Mouse (Mus musculus) liver, adult 2 months (tissue): Measurements from ENCODE around the gene Mustn1. TPM values are rescaled to one million over a fixed set of nuclear protein-coding genes. Genes with fewer than 3 reads are reported as not detected.

Experiments
- DNase-seq: peaks from one replicate; pipeline ENCODE4 v3.0.0-alpha.2; 2011; ENCODE audit warnings: low read depth, low spot score; ENCODE audit errors: extremely low read depth
- H3K27ac ChIP-seq: fragments of 200-500 bp; replicated peaks from 2 replicates; pipeline ENCODE4 v1.5.1; 2012; ENCODE audit warnings: low read depth, mild to moderate bottlenecking, control low read depth, inconsistent platforms, low read length; ENCODE audit not compliant: insufficient read depth
- H3K27me3 ChIP-seq: fragments of 200-500 bp; 2 replicates; pipeline ENCODE4 v1.6.1; 2012; ENCODE audit warnings: mild to moderate bottlenecking, moderate library complexity, low read length, inconsistent platforms; ENCODE audit not compliant: control insufficient read depth, insufficient read depth
- H3K36me3 ChIP-seq: fragments of 200-500 bp; 2 replicates; pipeline ENCODE4 v1.6.1; 2012; ENCODE audit warnings: low read length, inconsistent platforms; ENCODE audit not compliant: control insufficient read depth, insufficient read depth
- H3K4me1 ChIP-seq: fragments of 200-500 bp; 2 replicates; pipeline ENCODE4 v1.6.1; 2011; ENCODE audit warnings: low read length; ENCODE audit not compliant: control insufficient read depth, insufficient read depth
- H3K4me3 ChIP-seq: fragments of 200-500 bp; 2 replicates; pipeline ENCODE4 v1.5.1; 2011; ENCODE audit warnings: low read depth, mild to moderate bottlenecking, control low read depth, low read length, moderate library complexity; ENCODE audit not compliant: insufficient read depth
- H3K79me2 ChIP-seq: fragments of 200-500 bp; 2 replicates; pipeline ENCODE4 v1.6.1; 2012; ENCODE audit warnings: inconsistent platforms, mild to moderate bottlenecking, low read length, moderate library complexity; ENCODE audit not compliant: control insufficient read depth, insufficient read depth
- H3K9ac ChIP-seq: fragments of 200-500 bp; 2 replicates; pipeline ENCODE4 v1.6.1; 2012; ENCODE audit warnings: low read depth, mild to moderate bottlenecking, control low read depth, inconsistent platforms, low read length
- CTCF ChIP-seq: fragments of 200-500 bp; IDR thresholded peaks from 2 replicates; pipeline ENCODE4 v1.5.1; 2011; ENCODE audit warnings: low read depth, low read length, control low read depth
- POLR2A ChIP-seq: fragments of 200-500 bp; IDR thresholded peaks from 2 replicates; pipeline ENCODE4 v1.6.1; 2011; ENCODE audit warnings: low read length, control low read depth; ENCODE audit not compliant: insufficient read depth; ENCODE audit errors: extremely low read depth
- WGBS: fragments of 180-500 bp; shearing (Covaris S2); methylation state at CpG from one replicate; pipeline ENCODE4 v1.1.7; 2018; 5-methylcytosine and 5-hydroxymethylcytosine counted together
- polyA plus RNA-seq: library from polyadenylated mRNA; depleted of rRNA; stranded (reverse); fragments of >200 nt; gene quantifications from 2 replicates; pipeline ENCODE4 v1.2.3, GENCODE M21; 2012
- total RNA-seq: library from RNA; depleted of rRNA; stranded (reverse); fragments of >200 nt; gene quantifications from 2 replicates; pipeline ENCODE4 v1.2.3, GENCODE M21; 2014

Mustn1 gene
- total and polyA plus RNA-seq, 2 experiments = 1.0 to 4.1 TPM

GRCm38 (mm10) chr14:30875955-30876354 lies 3.0 kb upstream of the Mustn1 start:
- H3K79me2 ChIP-seq = no peaks in the 10 kb centered on the region
- TF ChIP-seq CTCF = no peak
- no peak for TF ChIP-seq POLR2A
- no peaks in the 10 kb centered on the region for H3K27me3 ChIP-seq
- 0 out of 2 replicates have a peak overlapping the region, but pooled peaks have one; percentile 10 for H3K9ac ChIP-seq
- H3K4me1 ChIP-seq = peaks cover 16% of the 10 kb centered on the region
- WGBS = 68% methylated on average over 9 of the region's 9 CpGs
- H3K27ac ChIP-seq = peak overlapping the region; percentile 48
- H3K36me3 ChIP-seq = no peaks in the 10 kb centered on the region
- no peak for DNase-seq
- no peak overlapping the region for H3K4me3 ChIP-seq

GRCm38 (mm10) chr14:30876451-30876850 lies 2.5 kb upstream of the Mustn1 start:
- WGBS = 84% methylated on average over 10 of the region's 10 CpGs
- no peaks in the 10 kb centered on the region for H3K79me2 ChIP-seq
- H3K27me3 ChIP-seq = no peaks in the 10 kb centered on the region
- H3K36me3 ChIP-seq = no peaks in the 10 kb centered on the region
- H3K9ac ChIP-seq = no peak overlapping the region
- peak overlapping the region; percentile 48 for H3K27ac ChIP-seq
- TF ChIP-seq CTCF (no peak), POLR2A (no peak)
- no peak overlapping the region for H3K4me3 ChIP-seq
- DNase-seq = no peak
- peaks cover 16% of the 10 kb centered on the region for H3K4me1 ChIP-seq

DNA sequence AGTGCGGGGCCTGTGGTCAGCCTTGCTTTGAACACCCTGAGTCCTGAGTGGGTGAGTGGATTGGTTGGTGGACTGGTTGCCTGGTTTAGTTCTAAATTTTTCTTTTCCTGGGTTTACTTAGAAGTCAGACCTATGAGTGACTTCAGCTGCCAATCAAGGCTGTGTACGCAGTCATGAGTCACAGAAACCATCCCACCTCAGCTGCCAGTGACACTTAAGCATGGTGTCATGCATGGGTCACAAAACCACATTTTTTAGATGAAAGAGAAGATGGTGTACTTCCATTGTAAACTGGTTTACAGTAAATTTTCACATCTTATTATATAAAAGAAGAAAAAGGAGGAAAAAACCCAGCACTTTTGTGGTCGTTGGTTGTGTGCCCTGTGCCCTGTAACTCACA lies 1.2 kb upstream of the Mustn1 start:
- TF ChIP-seq CTCF = no peak
- TF ChIP-seq POLR2A = no peak
- Histone ChIP-seq H3K36me3 (no peaks in the 10 kb centered on the region), H3K4me1 (peaks cover 16% of the 10 kb centered on the region), H3K27ac (no peak overlapping the region), H3K4me3 (no peak overlapping the region), H3K9ac (no peak overlapping the region), H3K79me2 (no peaks in the 10 kb centered on the region), H3K27me3 (no peaks in the 10 kb centered on the region)
- DNase-seq = no peak
- 93% methylated on average over 3 of the region's 3 CpGs for WGBS

DNA sequence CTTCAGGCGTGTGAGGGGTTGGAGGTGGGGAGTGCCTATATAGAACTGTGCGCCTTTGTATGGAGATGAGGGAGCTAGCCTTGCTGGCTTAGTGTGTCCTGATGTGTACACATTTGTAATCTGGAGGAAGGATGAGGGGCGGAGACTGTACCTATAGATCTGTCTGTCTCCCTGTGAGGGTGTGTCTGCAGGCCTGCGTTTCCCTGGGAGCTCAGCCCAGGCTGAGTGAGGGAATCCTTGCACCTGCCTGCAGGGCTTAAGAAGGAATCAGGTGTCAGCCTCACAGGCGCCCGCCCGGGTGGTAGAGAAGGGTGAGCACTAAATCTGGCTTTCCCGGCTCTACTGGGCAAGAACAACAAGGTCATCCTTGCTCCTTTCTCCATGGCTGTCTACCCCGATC lies 794 bp downstream of the Mustn1 start:
- no peak for DNase-seq
- H3K27ac ChIP-seq = no peak overlapping the region
- 80% methylated on average over 9 of the region's 9 CpGs for WGBS
- peaks cover 11% of the 10 kb centered on the region for H3K4me1 ChIP-seq
- H3K79me2 ChIP-seq = no peaks in the 10 kb centered on the region
- H3K4me3 ChIP-seq = peak overlapping the region; percentile 15; the same call in 1 of the 2 replicates
- no peaks in the 10 kb centered on the region for H3K36me3 ChIP-seq
- no peak overlapping the region; the same call in 1 of the 2 replicates for H3K9ac ChIP-seq
- no peak for TF ChIP-seq CTCF
- no peak for TF ChIP-seq POLR2A
- H3K27me3 ChIP-seq = no peaks in the 10 kb centered on the region

- H3K4me3 ChIP-seq = no peak overlapping the region
- DNase-seq = no peak
- H3K9ac ChIP-seq = no peak overlapping the region
- no peaks in the 10 kb centered on the region for H3K36me3 ChIP-seq
- WGBS = 77% methylated on average over 8 of the region's 8 CpGs
- no peak overlapping the region for H3K27ac ChIP-seq
- no peak for TF ChIP-seq POLR2A
- TF ChIP-seq CTCF = no peak
- H3K27me3 ChIP-seq = no peaks in the 10 kb centered on the region
- no peaks in the 10 kb centered on the region for H3K79me2 ChIP-seq
- H3K4me1 ChIP-seq = peaks cover 9% of the 10 kb centered on the region
Observed at GRCm38 (mm10) chr14:30880251-30880650, 1.3 kb downstream of the Mustn1 start.

- H3K9ac ChIP-seq = no peak overlapping the region
- H3K27ac ChIP-seq = no peak overlapping the region
- TF ChIP-seq CTCF = peak; percentile 67; the same call in 1 of the 2 replicates
- TF ChIP-seq POLR2A = no peak
- no peaks in the 10 kb centered on the region for H3K36me3 ChIP-seq
- peak; percentile 62 for DNase-seq
- H3K79me2 ChIP-seq = no peaks in the 10 kb centered on the region
- H3K4me3 ChIP-seq = no peak overlapping the region
- no peaks in the 10 kb centered on the region for H3K27me3 ChIP-seq
- WGBS = 65% methylated on average over 17 of the region's 17 CpGs
- peaks cover 10% of the 10 kb centered on the region for H3K4me1 ChIP-seq
Observed at GRCm38 (mm10) chr14:30880811-30881717, 2.1 kb downstream of the Mustn1 start.
